Mouse (Mus musculus): ENCODE measurements around the gene Gid8. TPM values are rescaled to one million over a fixed set of nuclear protein-coding genes. Genes with fewer than 3 reads are reported as not detected.
A peak's percentile ranks its signal among the peaks of the same experiment; 100 is the strongest.
"Not testable (repeated sequence)": the region's sequence is repeated elsewhere in the genome, so short reads cannot be mapped to it uniquely, and the experiment has no call there.

Gene Gid8
- polyA plus RNA-seq, 1 experiment, result 35.5 TPM

DNA sequence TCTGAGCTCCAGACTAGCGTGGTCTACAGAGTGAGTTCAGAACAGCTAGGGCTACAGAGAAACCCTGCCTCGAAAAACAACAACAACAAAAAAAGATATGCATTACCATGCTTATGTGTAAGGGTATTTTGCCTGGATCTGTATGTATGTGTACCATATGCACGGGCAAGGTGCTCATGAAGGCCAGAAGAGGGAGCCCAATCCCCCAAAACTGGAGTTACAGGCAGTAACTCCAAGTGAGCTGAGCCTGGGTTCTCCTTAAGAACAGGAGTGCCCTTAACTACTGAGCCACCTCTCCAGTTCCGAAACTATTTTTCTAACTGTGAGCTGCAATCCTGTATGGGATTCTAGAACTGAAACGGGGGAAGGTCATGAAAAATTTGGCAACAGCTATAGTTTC lies 3.9 kb upstream of the Gid8 start:
- 94% methylated on average over 5 of the region's 5 CpGs for WGBS
- no peak overlapping the region for H3K27ac ChIP-seq (ENCODE audit: control insufficient read depth, insufficient read depth, low read length)

DNA sequence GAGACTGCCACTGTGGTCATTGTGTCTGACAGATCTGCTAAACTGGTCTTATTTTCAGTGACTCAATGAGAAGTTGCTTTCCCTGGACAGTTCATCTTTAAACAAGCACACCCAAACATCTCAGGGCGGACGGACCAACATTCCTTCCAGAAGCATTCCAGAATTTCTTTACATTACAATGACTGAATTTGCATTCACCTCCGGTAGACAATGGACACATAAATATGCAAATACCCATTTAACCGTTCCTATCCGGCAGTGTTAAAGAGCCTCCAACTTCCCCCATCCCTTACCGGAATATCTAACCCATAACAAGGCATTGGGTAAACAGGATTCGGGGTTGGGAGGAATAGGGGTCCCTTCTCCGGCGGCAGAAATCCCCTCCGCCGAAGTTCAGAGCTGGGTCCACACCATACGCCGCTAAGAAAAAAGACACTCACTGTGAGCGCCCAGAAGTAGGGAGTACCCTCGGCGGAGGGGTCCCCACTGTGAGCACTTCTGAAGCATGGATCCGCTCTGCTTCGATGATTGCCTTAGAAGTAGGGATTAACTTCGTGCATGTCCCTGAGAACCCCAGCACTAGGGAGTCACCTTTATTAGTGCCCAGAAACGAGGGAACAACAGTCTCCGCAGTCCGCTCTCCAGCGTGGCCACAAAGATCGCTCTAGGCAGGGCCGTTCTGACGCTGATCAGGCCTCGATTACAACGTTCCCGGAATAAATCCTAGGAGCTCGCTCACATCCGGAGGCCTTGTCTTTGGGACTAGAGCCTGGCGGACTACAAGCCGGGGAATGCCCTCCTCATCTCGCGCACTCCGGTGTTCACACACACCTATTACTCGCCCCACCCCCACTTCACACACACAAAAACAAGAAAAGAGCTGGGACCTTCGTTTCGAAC lies 644 bp upstream of the Gid8 start:
- under 1% methylated on average over 39 of the region's 39 CpGs for WGBS
- Histone ChIP-seq H3K36me3 (ENCODE audit: control insufficient read depth, insufficient read depth, low read length) (peaks cover 5% of the 10 kb centered on the region), H3K4me3 (ENCODE audit: control insufficient read depth, insufficient read depth, low read length) (peak overlapping the region; percentile 90), H3K4me1 (replicated peaks; ENCODE audit: control insufficient read depth, insufficient read depth, low read length) (peaks cover 21% of the 10 kb centered on the region), H3K27me3 (ENCODE audit: control insufficient read depth, insufficient read depth, low read length) (no peaks in the 10 kb centered on the region), H3K27ac (ENCODE audit: control insufficient read depth, insufficient read depth, low read length) (peak overlapping the region; percentile 55; the same call in 1 of the 2 replicates)
- DNase-seq, result no peak
- TF ChIP-seq CTCF (IDR thresholded peaks at IDR 0.05; ENCODE audit: borderline replicate concordance, control insufficient read depth, extremely low read depth, insufficient read depth, low read length, poor library complexity), result no peak
- no peak for TF ChIP-seq POLR2A (IDR thresholded peaks at IDR 0.05; ENCODE audit: control insufficient read depth, extremely low read depth, insufficient read depth, low read length, poor library complexity)

More for the DNA sequence above, 3.9 kb upstream of the Gid8 start:
- DNase-seq, result no peak
- Histone ChIP-seq H3K27me3 (ENCODE audit: control insufficient read depth, insufficient read depth, low read length) (no peaks in the 10 kb centered on the region), H3K36me3 (ENCODE audit: control insufficient read depth, insufficient read depth, low read length) (no peaks in the 10 kb centered on the region), H3K4me3 (ENCODE audit: control insufficient read depth, insufficient read depth, low read length) (no peak overlapping the region), H3K4me1 (replicated peaks; ENCODE audit: control insufficient read depth, insufficient read depth, low read length) (peaks cover 20% of the 10 kb centered on the region)
- TF ChIP-seq POLR2A (IDR thresholded peaks at IDR 0.05; ENCODE audit: control insufficient read depth, extremely low read depth, insufficient read depth, low read length, poor library complexity) (no peak), CTCF (IDR thresholded peaks at IDR 0.05; ENCODE audit: borderline replicate concordance, control insufficient read depth, extremely low read depth, insufficient read depth, low read length, poor library complexity) (no peak)

DNA sequence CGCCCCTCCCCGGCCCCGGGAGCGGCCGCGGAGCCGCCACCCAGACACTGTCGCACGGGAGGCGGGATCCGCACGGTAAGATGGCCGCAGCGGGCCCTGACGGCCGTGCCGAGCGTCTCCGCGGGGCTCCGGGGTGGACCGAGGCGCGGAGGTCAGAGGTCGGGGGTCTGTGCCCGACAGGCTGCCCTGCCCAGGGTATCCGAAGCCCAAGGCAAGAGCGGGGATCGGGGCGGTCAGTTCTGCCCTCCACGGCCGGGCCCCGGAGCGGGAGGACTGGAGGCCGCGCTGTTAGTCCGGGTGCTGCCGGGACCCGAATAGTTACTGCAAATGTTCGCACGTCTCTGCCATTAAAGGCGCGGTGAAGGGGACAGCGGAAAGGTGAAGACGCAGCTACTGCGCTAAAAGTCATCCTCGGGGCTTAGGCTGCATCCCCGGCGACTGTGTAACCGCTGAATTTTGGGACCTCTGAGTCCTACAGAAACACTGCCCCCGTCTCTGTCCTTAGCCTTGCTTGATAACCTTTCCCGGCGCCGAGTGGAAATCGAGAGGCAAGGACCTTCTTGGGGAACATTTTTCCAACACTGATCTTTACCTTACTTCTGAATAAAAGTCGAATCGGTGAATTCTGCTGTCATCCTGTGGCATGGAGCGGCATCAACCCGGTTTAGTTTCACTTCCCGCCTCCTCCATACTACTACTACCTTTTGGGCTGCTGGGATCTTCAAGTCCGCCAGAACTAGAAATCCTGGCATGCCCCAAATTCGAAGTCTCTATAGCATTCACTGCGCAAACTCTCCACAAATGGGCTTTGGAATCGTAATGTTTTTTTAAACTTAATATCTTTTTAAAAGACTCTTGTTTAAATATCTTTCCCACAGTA lies 599 bp downstream of the Gid8 start:
- TF ChIP-seq POLR2A (IDR thresholded peaks at IDR 0.05; ENCODE audit: control insufficient read depth, extremely low read depth, insufficient read depth, low read length, poor library complexity), result no peak; the same call in 1 of the 2 replicates
- TF ChIP-seq CTCF (IDR thresholded peaks at IDR 0.05; ENCODE audit: borderline replicate concordance, control insufficient read depth, extremely low read depth, insufficient read depth, low read length, poor library complexity), result no peak
- H3K27me3 ChIP-seq (ENCODE audit: control insufficient read depth, insufficient read depth, low read length), result no peaks in the 10 kb centered on the region
- peaks cover 12% of the 10 kb centered on the region for H3K36me3 ChIP-seq (ENCODE audit: control insufficient read depth, insufficient read depth, low read length)
- DNase-seq, result no peak
- WGBS, result 2% methylated on average over 64 of the region's 64 CpGs
- peak overlapping the region; percentile 92 for H3K4me3 ChIP-seq (ENCODE audit: control insufficient read depth, insufficient read depth, low read length)
- peak overlapping the region; percentile 19; the same call in 1 of the 2 replicates for H3K27ac ChIP-seq (ENCODE audit: control insufficient read depth, insufficient read depth, low read length)
- peaks cover 13% of the 10 kb centered on the region for H3K4me1 ChIP-seq (replicated peaks; ENCODE audit: control insufficient read depth, insufficient read depth, low read length)

DNA sequence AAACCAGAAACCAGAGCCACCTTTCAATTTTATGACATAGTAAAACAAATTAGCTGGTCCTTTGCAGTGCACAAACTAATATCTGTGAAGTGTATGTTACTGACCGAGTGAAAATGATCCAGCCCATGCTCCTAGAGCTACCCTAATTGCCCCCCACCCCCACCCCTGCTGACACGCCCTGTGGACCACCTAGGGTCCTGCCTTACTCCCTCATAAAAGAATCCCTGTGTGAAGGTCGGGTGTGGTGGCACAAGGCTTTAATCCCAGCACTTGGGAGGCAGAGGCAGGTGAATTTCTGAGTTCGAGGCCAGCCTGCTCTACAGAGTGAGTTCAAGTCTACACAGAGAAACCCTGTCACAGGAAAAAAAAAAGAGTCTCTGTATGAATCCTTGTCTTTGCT lies 1.6 kb downstream of the Gid8 start:
- no peak for DNase-seq
- peaks cover 10% of the 10 kb centered on the region for H3K4me1 ChIP-seq (replicated peaks; ENCODE audit: control insufficient read depth, insufficient read depth, low read length)
- H3K36me3 ChIP-seq (ENCODE audit: control insufficient read depth, insufficient read depth, low read length), result peaks cover 16% of the 10 kb centered on the region
- TF ChIP-seq CTCF (IDR thresholded peaks at IDR 0.05; ENCODE audit: borderline replicate concordance, control insufficient read depth, extremely low read depth, insufficient read depth, low read length, poor library complexity) (no peak), POLR2A (IDR thresholded peaks at IDR 0.05; ENCODE audit: control insufficient read depth, extremely low read depth, insufficient read depth, low read length, poor library complexity) (no peak)
- 87% methylated on average over 4 of the region's 4 CpGs for WGBS
- H3K27me3 ChIP-seq (ENCODE audit: control insufficient read depth, insufficient read depth, low read length), result no peaks in the 10 kb centered on the region
- no peak overlapping the region for H3K4me3 ChIP-seq (ENCODE audit: control insufficient read depth, insufficient read depth, low read length)
- H3K27ac ChIP-seq (ENCODE audit: control insufficient read depth, insufficient read depth, low read length), result no peak overlapping the region

DNA sequence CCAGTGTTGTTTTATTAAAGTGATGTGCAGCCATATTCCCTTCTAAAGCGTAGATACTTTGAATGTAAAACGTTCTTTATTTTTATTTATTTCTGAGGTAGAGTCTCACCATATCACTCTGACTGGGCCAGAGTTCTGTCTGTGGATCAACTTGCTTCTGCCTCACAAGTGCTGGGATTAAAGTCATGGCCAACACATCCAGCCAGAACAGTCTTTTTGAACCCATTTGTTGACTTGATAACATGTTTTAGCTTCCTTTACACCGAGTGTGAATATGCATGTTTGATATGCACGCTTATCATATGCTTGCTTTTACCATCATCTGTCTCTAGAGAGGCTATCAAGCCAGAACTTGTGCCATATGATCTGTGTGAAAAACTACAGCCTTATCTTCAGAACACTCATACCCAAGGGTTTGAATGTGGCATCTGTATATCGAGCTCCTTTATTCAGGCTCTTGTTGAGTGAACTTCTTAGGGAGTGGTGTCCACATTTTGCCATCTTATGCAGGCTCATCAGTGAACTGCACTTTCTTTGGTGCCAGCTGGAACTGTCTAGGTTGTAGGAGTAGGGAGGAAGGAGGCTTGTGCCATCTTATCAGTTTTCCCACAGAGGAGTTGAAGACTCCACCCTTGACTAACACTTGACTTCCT lies 2.2 kb downstream of the Gid8 start:
- WGBS, result 93% methylated on average over 5 of the region's 5 CpGs
- peaks cover 23% of the 10 kb centered on the region for H3K36me3 ChIP-seq (ENCODE audit: control insufficient read depth, insufficient read depth, low read length)
- DNase-seq, result no peak
- H3K4me3 ChIP-seq (ENCODE audit: control insufficient read depth, insufficient read depth, low read length), result no peak overlapping the region
- no peak for TF ChIP-seq POLR2A (IDR thresholded peaks at IDR 0.05; ENCODE audit: control insufficient read depth, extremely low read depth, insufficient read depth, low read length, poor library complexity)
- TF ChIP-seq CTCF (IDR thresholded peaks at IDR 0.05; ENCODE audit: borderline replicate concordance, control insufficient read depth, extremely low read depth, insufficient read depth, low read length, poor library complexity), result no peak
- no peaks in the 10 kb centered on the region for H3K27me3 ChIP-seq (ENCODE audit: control insufficient read depth, insufficient read depth, low read length)
- peaks cover 10% of the 10 kb centered on the region for H3K4me1 ChIP-seq (replicated peaks; ENCODE audit: control insufficient read depth, insufficient read depth, low read length)
- no peak overlapping the region for H3K27ac ChIP-seq (ENCODE audit: control insufficient read depth, insufficient read depth, low read length)

DNA sequence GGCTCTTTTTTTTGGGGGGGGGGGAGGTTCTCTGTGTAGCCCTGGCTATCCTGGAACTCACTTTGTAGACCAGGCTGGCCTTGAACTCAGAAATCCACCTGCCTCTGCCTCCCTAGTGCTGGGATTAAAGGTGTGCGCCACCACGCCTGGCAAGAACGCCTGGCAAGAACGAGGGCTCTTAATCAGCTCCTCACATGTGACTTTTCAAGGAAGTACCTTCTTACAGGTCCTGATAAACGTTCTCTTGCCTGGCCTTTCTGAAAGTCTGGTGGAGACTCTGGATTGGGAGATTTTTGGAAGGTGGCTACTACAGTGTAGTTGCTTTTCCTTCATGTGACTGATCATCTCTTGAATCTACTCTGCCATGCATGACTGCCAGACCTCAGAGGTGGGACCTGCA lies 12.8 kb downstream of the Gid8 start:
- not testable (repeated sequence) for H3K27me3 ChIP-seq (ENCODE audit: control insufficient read depth, insufficient read depth, low read length); H3K27ac ChIP-seq (ENCODE audit: control insufficient read depth, insufficient read depth, low read length); H3K4me3 ChIP-seq (ENCODE audit: control insufficient read depth, insufficient read depth, low read length); DNase-seq
- H3K4me1 ChIP-seq (replicated peaks; ENCODE audit: control insufficient read depth, insufficient read depth, low read length), result peaks cover 33% of the 10 kb centered on the region
- peaks cover 48% of the 10 kb centered on the region for H3K36me3 ChIP-seq (ENCODE audit: control insufficient read depth, insufficient read depth, low read length)
- 91% methylated on average over 5 of the region's 5 CpGs for WGBS
